Comparison of ENCODE assay signal across 8 mouse cellular contexts in the genomic region with DNA sequence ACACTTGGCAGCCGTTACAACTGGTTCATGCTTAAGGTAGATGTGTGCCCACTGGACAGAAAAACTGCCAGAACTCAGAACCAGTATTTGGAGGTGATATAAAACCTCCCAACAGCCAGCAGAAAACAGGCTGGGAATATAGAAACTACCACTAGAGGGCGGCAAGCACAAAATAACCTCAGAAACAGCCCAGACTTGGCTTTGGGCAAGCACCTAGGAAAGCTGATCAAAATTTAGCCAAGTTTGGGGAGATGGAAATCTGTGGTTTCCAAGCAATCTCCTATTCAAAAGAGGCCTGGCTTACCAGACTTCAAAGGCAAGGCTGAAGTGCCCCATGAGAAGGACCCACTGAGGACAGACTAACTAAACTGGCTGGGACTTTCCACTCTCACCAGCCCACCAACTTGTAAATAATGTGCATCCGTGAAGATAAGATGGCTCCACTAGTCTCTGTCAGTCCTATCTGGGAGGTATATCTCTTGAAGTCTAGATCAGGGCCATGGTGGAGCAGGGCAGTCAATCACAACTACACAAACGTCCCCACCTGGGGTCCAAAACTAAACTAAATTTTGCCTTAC. TPM values are rescaled to one million over a fixed set of nuclear protein-coding genes. Genes with fewer than 3 reads are reported as not detected.
DNase-seq lines count a peak whose midpoint lies in the region; ATAC-seq and TF ChIP-seq lines count a peak whose summit lies in the region.

No protein-coding gene starts in this region.

- H3K27me3 ChIP-seq in liver, postnatal 0 days (ENCODE audit: insufficient read depth, low read length): no peaks in the 10 kb centered on the region

- no peak overlapping the region for H3K4me3 ChIP-seq in liver, postnatal 0 days (ENCODE audit: low read depth, low read length)

- peak; percentile 89 for TF ChIP-seq CTCF in liver, postnatal 0 days (IDR thresholded peaks at IDR 0.05; ENCODE audit: low read depth)

- H3K9ac ChIP-seq in liver, postnatal 0 days (replicated peaks): no peak overlapping the region

- no peaks in the 10 kb centered on the region for H3K9me3 ChIP-seq in liver, postnatal 0 days (ENCODE audit: low read length)

- H3K27ac ChIP-seq in liver, postnatal 0 days (ENCODE audit: low read depth): no peak overlapping the region

- peaks cover 16% of the 10 kb centered on the region for H3K4me1 ChIP-seq in liver, postnatal 0 days (ENCODE audit: insufficient read depth)

- intact Hi-C loops in gastrocnemius, postnatal 14 days (cut with DNase I; ENCODE audit: low total_unique reads): loop anchor here (5.0 kb wide), 1 partner anchor 226 kb away; no protein-coding TSS in a partner anchor

- no peak overlapping the region for H3K4me2 ChIP-seq in liver, postnatal 0 days (ENCODE audit: low read depth, low read length)

- DNase-seq in CD4-positive, CD25-positive, alpha-beta regulatory T cell, adult 2 months (ENCODE audit: low read depth, low spot score): peak; percentile 84
- peak; percentile 70 for DNase-seq in T-cell, adult 2 months (ENCODE audit: low spot score)
- peak; percentile 80 for DNase-seq in embryo, embryonic 11 days
- DNase-seq in gastrocnemius, postnatal 14 days: peak; percentile 42
- DNase-seq in layer of hippocampus, adult 18-20 months (ENCODE audit: low spot score in 2 of 2): peak; percentile 56 to 89
- peak; percentile 73 for DNase-seq in liver, postnatal 0 days
- DNase-seq in retina, adult 2 months (ENCODE audit: low read depth, low spot score): peak; percentile 44
- DNase-seq in thymus, postnatal 4 days: peak; percentile 73

- peaks cover 85% of the 10 kb centered on the region for H3K36me3 ChIP-seq in liver, postnatal 0 days (replicated peaks; ENCODE audit: insufficient read depth, low read length)

- peak; percentile 65 for ATAC-seq in liver, postnatal 0 days

- 31% methylated on average over 4 of the region's 4 CpGs for WGBS in liver, postnatal 0 days (ENCODE audit: insufficient replicate concordance)

- no peak for TF ChIP-seq EP300 in liver, postnatal 0 days (IDR thresholded peaks at IDR 0.05; ENCODE audit: low read depth)

RNA-seq across cellular contexts. Expression of gene Zfp217, which starts 31.1 kb away (rescaled TPM):
- 10 to 100 TPM in 1 of 2 experiments, 1 to 10 TPM in 1; 7.7 to 10.1 TPM for total RNA-seq in gastrocnemius, postnatal 14 days (2021)
- 1 to 10 TPM; 4.2 TPM for total RNA-seq in layer of hippocampus, adult 18-20 months (2021)
- 2.1 and 2.4 TPM in 2 replicates for polyA plus RNA-seq in liver, postnatal 0 days (2015; fragmentation: Nextera tagmentation; extraction: Ambion mirVana)
